Mouse (Mus musculus): ENCODE measurements at regions not wholly inside any gene's neighbourhood (a gene's known extent, or its start where the extent isn't known, plus 50 kb on each side); places are given as distances from the start of the nearest gene placed in this dataset.
A peak's percentile ranks its signal among the peaks of the same experiment; 100 is the strongest.

- no peak for ATAC-seq (replicated peaks; ENCODE audit: low FRiP score)
- WGBS, result 62% methylated on average over 4 of the region's 4 CpGs
- H3K9ac ChIP-seq (ENCODE audit: low read length), result no peak overlapping the region
These were observed 53.9 kb upstream of the Cdkn3 start for GRCm38 (mm10) chr14:46706462-46706861.

GRCm38 (mm10) chr14:46704316-46704751 is 56.0 kb upstream of the Cdkn3 start:
- Histone ChIP-seq H3K27ac (ENCODE audit: low read depth, low read length) (no peak overlapping the region), H3K9me3 (ENCODE audit: control insufficient read depth, low read length) (no peaks in the 10 kb centered on the region), H3K4me3 (ENCODE audit: low read depth, low read length) (no peak overlapping the region), H3K9ac (ENCODE audit: low read length) (no peak overlapping the region), H3K27me3 (ENCODE audit: control insufficient read depth, insufficient read depth, low read length) (no peaks in the 10 kb centered on the region), H3K4me1 (replicated peaks; ENCODE audit: control insufficient read depth, insufficient read depth, low read length) (no peaks in the 10 kb centered on the region), H3K4me2 (ENCODE audit: low read depth, low read length, severe bottlenecking) (no peak overlapping the region), H3K36me3 (ENCODE audit: control insufficient read depth, insufficient read depth, low read length) (no peaks in the 10 kb centered on the region)
- WGBS, result 77% methylated on average over 9 of the region's 9 CpGs
- ATAC-seq (replicated peaks; ENCODE audit: low FRiP score), result no peak
- no peak for DNase-seq (ENCODE audit: low spot score)

More at GRCm38 (mm10) chr14:46706462-46706861, 53.9 kb upstream of the Cdkn3 start:
- no peak overlapping the region for H3K27ac ChIP-seq (ENCODE audit: low read depth, low read length)
- no peak for DNase-seq (ENCODE audit: low spot score)
- H3K9me3 ChIP-seq (ENCODE audit: control insufficient read depth, low read length), result no peaks in the 10 kb centered on the region
- no peaks in the 10 kb centered on the region for H3K36me3 ChIP-seq (ENCODE audit: control insufficient read depth, insufficient read depth, low read length)
- H3K27me3 ChIP-seq (ENCODE audit: control insufficient read depth, insufficient read depth, low read length), result no peaks in the 10 kb centered on the region
- no peaks in the 10 kb centered on the region for H3K4me1 ChIP-seq (replicated peaks; ENCODE audit: control insufficient read depth, insufficient read depth, low read length)
- H3K4me2 ChIP-seq (ENCODE audit: low read depth, low read length, severe bottlenecking), result no peak overlapping the region
- H3K4me3 ChIP-seq (ENCODE audit: low read depth, low read length), result no peak overlapping the region

GRCm38 (mm10) chr14:46702669-46703435 is 57.5 kb upstream of the Cdkn3 start:
- H3K9ac ChIP-seq (ENCODE audit: low read length), result no peak overlapping the region
- no peaks in the 10 kb centered on the region for H3K4me1 ChIP-seq (replicated peaks; ENCODE audit: control insufficient read depth, insufficient read depth, low read length)
- 34% methylated on average over 17 of the region's 17 CpGs for WGBS
- H3K4me3 ChIP-seq (ENCODE audit: low read depth, low read length), result no peak overlapping the region
- DNase-seq (ENCODE audit: low spot score), result peak; percentile 77
- no peaks in the 10 kb centered on the region for H3K36me3 ChIP-seq (ENCODE audit: control insufficient read depth, insufficient read depth, low read length)
- no peaks in the 10 kb centered on the region for H3K27me3 ChIP-seq (ENCODE audit: control insufficient read depth, insufficient read depth, low read length)
- no peak overlapping the region for H3K27ac ChIP-seq (ENCODE audit: low read depth, low read length)
- H3K9me3 ChIP-seq (ENCODE audit: control insufficient read depth, low read length), result no peaks in the 10 kb centered on the region
- no peak overlapping the region for H3K4me2 ChIP-seq (ENCODE audit: low read depth, low read length, severe bottlenecking)
- ATAC-seq (replicated peaks; ENCODE audit: low FRiP score), result no peak; the same call in 1 of the 2 replicates

- H3K9ac ChIP-seq (ENCODE audit: low read length), result no peak overlapping the region
- no peak overlapping the region for H3K27ac ChIP-seq (ENCODE audit: low read depth, low read length)
- peaks cover 6% of the 10 kb centered on the region; the same call in 1 of the 2 replicates for H3K4me1 ChIP-seq (replicated peaks; ENCODE audit: control insufficient read depth, insufficient read depth, low read length)
- H3K27me3 ChIP-seq (ENCODE audit: control insufficient read depth, insufficient read depth, low read length), result no peaks in the 10 kb centered on the region
- H3K4me3 ChIP-seq (ENCODE audit: low read depth, low read length), result no peak overlapping the region
- H3K36me3 ChIP-seq (ENCODE audit: control insufficient read depth, insufficient read depth, low read length), result no peaks in the 10 kb centered on the region
- DNase-seq (ENCODE audit: low spot score) (no peak), ATAC-seq (replicated peaks; ENCODE audit: low FRiP score) (no peak)
- 95% methylated on average over 7 of the region's 7 CpGs for WGBS
- H3K4me2 ChIP-seq (ENCODE audit: low read depth, low read length, severe bottlenecking), result no peak overlapping the region
- H3K9me3 ChIP-seq (ENCODE audit: control insufficient read depth, low read length), result no peaks in the 10 kb centered on the region
These were observed 67.8 kb upstream of the Cdkn3 start for GRCm38 (mm10) chr14:46692571-46692970.

GRCm38 (mm10) chr14:46692067-46692466 is 68.3 kb upstream of the Cdkn3 start:
- Histone ChIP-seq H3K27ac (ENCODE audit: low read depth, low read length) (no peak overlapping the region), H3K4me1 (replicated peaks; ENCODE audit: control insufficient read depth, insufficient read depth, low read length) (peaks cover 6% of the 10 kb centered on the region; the same call in 1 of the 2 replicates), H3K4me2 (ENCODE audit: low read depth, low read length, severe bottlenecking) (no peak overlapping the region), H3K4me3 (ENCODE audit: low read depth, low read length) (no peak overlapping the region), H3K9me3 (ENCODE audit: control insufficient read depth, low read length) (no peaks in the 10 kb centered on the region), H3K36me3 (ENCODE audit: control insufficient read depth, insufficient read depth, low read length) (no peaks in the 10 kb centered on the region), H3K9ac (ENCODE audit: low read length) (no peak overlapping the region), H3K27me3 (ENCODE audit: control insufficient read depth, insufficient read depth, low read length) (no peaks in the 10 kb centered on the region)
- WGBS, result 90% methylated on average over 2 of the region's 2 CpGs
- DNase-seq (ENCODE audit: low spot score), result no peak
- no peak for ATAC-seq (replicated peaks; ENCODE audit: low FRiP score)

GRCm38 (mm10) chr14:46682728-46683127 is 77.6 kb upstream of the Cdkn3 start:
- ATAC-seq (replicated peaks; ENCODE audit: low FRiP score) (no peak), DNase-seq (ENCODE audit: low spot score) (no peak)
- WGBS, result 87% methylated on average over 6 of the region's 6 CpGs
- Histone ChIP-seq H3K9me3 (ENCODE audit: control insufficient read depth, low read length) (no peaks in the 10 kb centered on the region), H3K4me1 (replicated peaks; ENCODE audit: control insufficient read depth, insufficient read depth, low read length) (no peaks in the 10 kb centered on the region), H3K4me2 (ENCODE audit: low read depth, low read length, severe bottlenecking) (no peak overlapping the region), H3K36me3 (ENCODE audit: control insufficient read depth, insufficient read depth, low read length) (no peaks in the 10 kb centered on the region), H3K27ac (ENCODE audit: low read depth, low read length) (no peak overlapping the region), H3K27me3 (ENCODE audit: control insufficient read depth, insufficient read depth, low read length) (no peaks in the 10 kb centered on the region), H3K9ac (ENCODE audit: low read length) (no peak overlapping the region), H3K4me3 (ENCODE audit: low read depth, low read length) (no peak overlapping the region)

GRCm38 (mm10) chr14:46678935-46679334 is 81.4 kb upstream of the Cdkn3 start:
- no peak overlapping the region for H3K9ac ChIP-seq (ENCODE audit: low read length)
- no peaks in the 10 kb centered on the region for H3K4me1 ChIP-seq (replicated peaks; ENCODE audit: control insufficient read depth, insufficient read depth, low read length)
- no peak overlapping the region for H3K4me3 ChIP-seq (ENCODE audit: low read depth, low read length)
- ATAC-seq (replicated peaks; ENCODE audit: low FRiP score) (no peak), DNase-seq (ENCODE audit: low spot score) (no peak)
- H3K36me3 ChIP-seq (ENCODE audit: control insufficient read depth, insufficient read depth, low read length), result no peaks in the 10 kb centered on the region
- no peaks in the 10 kb centered on the region for H3K9me3 ChIP-seq (ENCODE audit: control insufficient read depth, low read length)
- no peaks in the 10 kb centered on the region for H3K27me3 ChIP-seq (ENCODE audit: control insufficient read depth, insufficient read depth, low read length)
- H3K4me2 ChIP-seq (ENCODE audit: low read depth, low read length, severe bottlenecking), result no peak overlapping the region
- H3K27ac ChIP-seq (ENCODE audit: low read depth, low read length), result no peak overlapping the region
- WGBS, result 79% methylated on average over 4 of the region's 4 CpGs

- Histone ChIP-seq H3K27me3 (ENCODE audit: control insufficient read depth, insufficient read depth, low read length) (no peaks in the 10 kb centered on the region), H3K9me3 (ENCODE audit: control insufficient read depth, low read length) (no peaks in the 10 kb centered on the region), H3K36me3 (ENCODE audit: control insufficient read depth, insufficient read depth, low read length) (no peaks in the 10 kb centered on the region), H3K4me1 (replicated peaks; ENCODE audit: control insufficient read depth, insufficient read depth, low read length) (no peaks in the 10 kb centered on the region), H3K4me2 (ENCODE audit: low read depth, low read length, severe bottlenecking) (no peak overlapping the region), H3K4me3 (ENCODE audit: low read depth, low read length) (no peak overlapping the region), H3K27ac (ENCODE audit: low read depth, low read length) (no peak overlapping the region), H3K9ac (ENCODE audit: low read length) (no peak overlapping the region)
- WGBS, result 88% methylated on average over 9 of the region's 9 CpGs
- ATAC-seq (replicated peaks; ENCODE audit: low FRiP score) (no peak), DNase-seq (ENCODE audit: low spot score) (no peak)
These were observed 88.7 kb upstream of the Cdkn3 start for GRCm38 (mm10) chr14:46671482-46672225.

All from forebrain, embryonic 11.5 days (tissue).